Mouse (Mus musculus): ENCODE data around the gene Fxyd3.

Gene Fxyd3

GRCm38 (mm10) chr7:31076492-31076891, at the start of gene Fxyd3:
TSS of gene Fxyd3 (minus strand) at chr7:31076704.
- DNase-seq (ENCODE audit: low read depth), result no peak

GRCm38 (mm10) chr7:31125116-31125515, 48.6 kb upstream of the Fxyd3 start:
- no peak for DNase-seq (ENCODE audit: low read depth)

GRCm38 (mm10) chr7:31124381-31124780, 47.9 kb upstream of the Fxyd3 start:
- DNase-seq (ENCODE audit: low read depth), result no peak

GRCm38 (mm10) chr7:31123697-31124096, 47.2 kb upstream of the Fxyd3 start:
- DNase-seq (ENCODE audit: low read depth), result no peak

GRCm38 (mm10) chr7:31122641-31123631, 46.4 kb upstream of the Fxyd3 start:
- DNase-seq (ENCODE audit: low read depth), result no peak

- no peak for DNase-seq (ENCODE audit: low read depth)
Measured at GRCm38 (mm10) chr7:31119556-31119955, 43.1 kb upstream of the Fxyd3 start.

GRCm38 (mm10) chr7:31118486-31118885, 42.0 kb upstream of the Fxyd3 start:
- DNase-seq (ENCODE audit: low read depth), result no peak

GRCm38 (mm10) chr7:31117465-31117864, 41.0 kb upstream of the Fxyd3 start:
- no peak for DNase-seq (ENCODE audit: low read depth)

- DNase-seq (ENCODE audit: low read depth), result no peak
Measured at GRCm38 (mm10) chr7:31116721-31117145, 40.2 kb upstream of the Fxyd3 start.

GRCm38 (mm10) chr7:31115587-31116043, 39.1 kb upstream of the Fxyd3 start:
- DNase-seq (ENCODE audit: low read depth), result peak; percentile 96

- no peak for DNase-seq (ENCODE audit: low read depth)
Measured at GRCm38 (mm10) chr7:31115182-31115581, 38.7 kb upstream of the Fxyd3 start, which contains the start of gene Hpn. TSS of gene Hpn (minus strand) at chr7:31115290.

- no peak for DNase-seq (ENCODE audit: low read depth)
Measured at GRCm38 (mm10) chr7:31114646-31115045, 38.1 kb upstream of the Fxyd3 start.

GRCm38 (mm10) chr7:31113800-31114199, 37.3 kb upstream of the Fxyd3 start:
- DNase-seq (ENCODE audit: low read depth), result no peak

- DNase-seq (ENCODE audit: low read depth), result no peak
Measured at GRCm38 (mm10) chr7:31112036-31112435, 35.5 kb upstream of the Fxyd3 start.

GRCm38 (mm10) chr7:31110861-31111385, 34.4 kb upstream of the Fxyd3 start:
- peak; percentile 87 for DNase-seq (ENCODE audit: low read depth)

- DNase-seq (ENCODE audit: low read depth), result no peak
Measured at GRCm38 (mm10) chr7:31109796-31110195, 33.3 kb upstream of the Fxyd3 start.

- DNase-seq (ENCODE audit: low read depth), result no peak
Measured at GRCm38 (mm10) chr7:31109091-31109490, 32.6 kb upstream of the Fxyd3 start.

- DNase-seq (ENCODE audit: low read depth), result no peak
Measured at GRCm38 (mm10) chr7:31107781-31108180, 31.3 kb upstream of the Fxyd3 start.

- DNase-seq (ENCODE audit: low read depth), result peak; percentile 75
Measured at GRCm38 (mm10) chr7:31106166-31106565, 29.7 kb upstream of the Fxyd3 start.

GRCm38 (mm10) chr7:31105061-31105768, 28.7 kb upstream of the Fxyd3 start:
- DNase-seq (ENCODE audit: low read depth), result peak; percentile 47

- DNase-seq (ENCODE audit: low read depth), result peak; percentile 71
Measured at GRCm38 (mm10) chr7:31100786-31101185, 24.3 kb upstream of the Fxyd3 start.

- DNase-seq (ENCODE audit: low read depth), result no peak
Measured at GRCm38 (mm10) chr7:31099612-31099982, 23.1 kb upstream of the Fxyd3 start.
